Mouse (Mus musculus) gastrocnemius, postnatal 4 days (tissue): ENCODE measurements around the gene Zfp111. TPM values are rescaled to one million over a fixed set of nuclear protein-coding genes. Genes with fewer than 3 reads are reported as not detected.
A peak's percentile ranks its signal among the peaks of the same experiment; 100 is the strongest.

Experiments used
- DNase-seq, 2 experiments: peaks; one replicate each; pipeline ENCODE4 v3.0.0; 2021 to 2022; ENCODE audit warnings: low spot score in 2 of 2, mixed read lengths in 2 of 2
- long read RNA-seq, 2 experiments: library from polyadenylated mRNA; stranded (forward); transcript quantifications; one replicate each; pipeline ENCODE4 v2.0.0; 2021
- total RNA-seq, 2 experiments: library from RNA; stranded (reverse); gene quantifications; 2 replicates each; pipeline ENCODE4 v1.2.3; 2021

The Zfp111 gene
- 10 to 100 TPM in 1 of 2 experiments, 1 to 10 TPM in 1; 9.2 to 10.1 TPM for total RNA-seq
- long read RNA-seq, experiment 1, full-length matches to known transcripts = 2 of 3 reads
- long read RNA-seq, experiment 1, partial matches to known transcripts = 0 of 3 reads
- long read RNA-seq, experiment 1, other reads (novel, unspliced or antisense) = 1 of 3 reads
- long read RNA-seq, experiment 2, full-length matches to known transcripts = 5 of 5 reads
- long read RNA-seq, experiment 2, partial matches to known transcripts = 0 of 5 reads
- long read RNA-seq, experiment 2, other reads (novel, unspliced or antisense) = 0 of 5 reads

DNA sequence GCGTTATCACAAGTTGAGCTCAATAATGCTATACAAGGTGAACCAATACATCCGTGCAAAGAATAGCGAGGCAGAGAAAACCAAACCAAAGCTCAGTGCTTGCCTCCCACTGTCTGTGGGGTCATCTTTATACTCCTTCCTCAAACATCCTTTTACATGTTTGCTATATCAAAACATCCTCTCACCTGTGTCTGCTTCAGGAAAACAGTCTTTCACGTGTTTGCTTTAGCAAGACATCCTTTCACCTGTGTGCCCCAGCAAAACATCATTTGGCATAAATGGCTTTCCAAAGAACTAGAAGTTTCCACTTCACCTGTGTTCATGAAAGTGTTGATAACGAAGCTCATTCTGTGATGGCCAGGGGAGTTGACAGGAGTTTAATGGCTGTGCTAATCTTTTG is at the start of gene Zfp111:
Zfp111 (minus strand) TSS at position 101 of the 400 bp plus-strand sequence.
- no peak for DNase-seq

DNA sequence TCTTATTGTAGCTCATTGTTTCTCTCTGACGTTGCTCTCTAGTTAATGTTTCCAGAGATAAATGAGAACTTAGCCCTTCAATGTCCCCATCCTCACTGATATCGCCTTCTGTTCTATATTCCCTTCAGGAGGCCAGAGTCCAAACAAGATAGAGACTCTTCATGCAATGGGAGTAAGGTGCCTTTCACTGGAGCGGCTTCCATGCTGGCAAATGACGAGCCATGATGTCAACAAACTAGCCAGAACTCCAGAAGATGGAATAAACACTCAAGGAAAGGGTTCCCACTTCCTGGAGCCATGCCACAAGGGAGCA is 48.7 kb upstream of the Zfp111 start:
- no peak for DNase-seq

DNA sequence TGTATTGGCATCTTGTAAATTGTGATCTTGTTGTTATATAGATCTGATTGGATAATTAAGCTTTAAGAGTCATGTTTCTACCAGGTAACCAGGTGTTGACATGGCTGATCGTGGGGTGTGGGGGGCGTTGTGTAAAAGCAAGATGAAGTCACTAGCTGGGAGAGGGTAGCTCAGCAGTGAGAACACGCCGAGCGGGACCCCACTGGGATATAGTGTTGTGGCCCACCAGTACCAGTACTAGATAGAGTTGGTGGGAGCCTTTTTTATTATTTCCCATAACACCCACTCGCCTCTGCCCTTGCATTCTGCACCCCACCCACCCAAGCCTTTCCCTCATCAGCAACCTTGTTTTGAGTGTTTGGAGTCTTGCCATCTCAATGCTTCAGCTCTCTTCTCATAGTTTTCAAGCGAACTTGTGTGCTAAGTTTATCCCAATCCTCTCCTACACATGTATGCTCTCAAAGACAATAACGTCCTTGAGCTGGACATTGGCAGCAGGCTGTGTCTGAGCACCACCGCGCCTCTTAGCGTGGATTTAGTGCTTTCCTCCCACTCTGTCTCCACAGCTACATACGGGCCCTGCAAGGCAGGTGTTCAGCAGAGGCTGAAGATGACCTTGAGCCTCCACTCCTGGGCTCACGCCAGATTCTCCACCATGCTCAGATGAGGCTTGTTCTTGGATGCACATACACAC is 48.2 kb upstream of the Zfp111 start:
- DNase-seq = no peak

DNA sequence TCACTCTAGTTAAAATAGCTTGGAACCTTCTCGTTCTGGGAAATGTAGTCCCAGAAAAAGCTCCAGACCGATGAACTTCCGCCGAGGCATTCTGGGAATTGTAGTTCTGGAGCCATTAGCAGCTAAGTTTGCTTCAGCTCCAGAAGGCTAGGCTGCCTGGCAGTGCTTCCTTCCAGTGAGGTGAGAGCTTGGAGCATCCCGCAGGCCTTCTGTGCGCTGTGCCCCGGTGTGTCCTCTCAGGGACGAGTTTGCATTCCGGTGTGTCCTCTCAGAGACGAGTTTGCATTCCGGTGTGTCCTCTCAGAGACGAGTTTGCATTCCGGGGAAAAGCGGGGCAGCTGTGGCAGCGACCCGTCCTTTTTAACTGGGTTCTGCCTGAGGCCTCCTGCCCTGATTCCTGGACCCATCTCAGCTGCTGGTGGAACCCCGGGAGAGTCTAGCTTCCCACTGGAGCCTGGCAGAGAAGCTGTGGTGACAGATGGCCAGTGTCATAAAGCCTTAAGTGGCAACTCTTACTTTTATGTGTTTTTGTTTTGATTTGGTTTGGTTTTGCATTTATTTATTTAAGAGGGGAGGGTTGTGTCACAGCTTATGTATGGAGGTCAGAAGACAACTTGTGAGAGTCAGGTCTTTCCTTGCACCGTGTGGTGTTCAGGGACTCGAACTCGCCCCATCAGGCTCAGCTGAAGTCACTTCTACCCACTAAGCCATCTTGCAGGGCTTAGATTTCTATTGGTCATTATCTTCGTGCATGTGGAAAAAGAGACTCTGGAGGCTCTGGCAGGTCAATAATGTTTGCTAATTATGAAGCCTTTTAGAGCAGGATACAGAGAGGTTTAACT is 43.6 kb upstream of the Zfp111 start, which contains the start of gene Zfp108:
Zfp108 (plus strand) TSS at position 162 of the 842 bp plus-strand sequence.
- peak; percentile 36 to 79 for DNase-seq

DNA sequence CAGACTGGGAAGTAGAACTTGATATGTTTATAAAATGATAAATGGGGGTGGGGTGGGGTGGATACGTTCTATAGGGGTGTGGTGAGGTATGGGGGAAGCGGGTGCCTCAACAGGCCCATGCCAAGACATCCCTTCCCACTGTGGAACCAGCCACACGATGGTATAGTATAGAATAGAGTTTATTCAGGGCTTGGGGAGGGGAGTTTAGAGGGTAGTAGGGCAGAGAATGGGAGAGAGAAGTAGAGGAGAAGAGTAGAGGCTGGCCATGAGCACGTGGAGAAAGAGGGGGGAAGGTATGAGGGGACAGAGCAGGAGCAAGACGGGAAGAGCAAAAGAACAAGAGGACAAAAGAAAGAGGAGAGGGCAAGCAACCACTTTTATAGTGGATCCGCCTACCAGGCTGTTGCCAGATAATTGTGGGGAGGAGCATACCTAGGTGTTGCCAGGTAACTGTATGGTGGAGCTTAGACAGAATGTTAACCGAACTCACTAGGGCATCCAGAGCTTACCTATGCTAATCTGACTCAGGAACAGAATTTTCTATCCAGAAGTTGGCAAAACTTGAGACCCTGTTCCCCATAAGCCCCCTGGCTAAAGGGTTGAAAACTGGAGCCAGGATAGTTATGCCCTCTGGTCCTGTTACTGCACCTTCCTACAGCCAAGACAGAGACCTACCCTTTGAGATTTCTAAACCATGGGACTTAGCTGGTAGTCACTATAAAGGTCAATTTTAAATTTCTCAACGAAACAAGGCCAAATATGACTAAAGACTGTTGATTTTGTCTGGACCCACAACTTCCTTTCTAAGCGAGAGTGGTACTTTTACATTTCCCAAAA is 42.8 kb upstream of the Zfp111 start:
- no peak for DNase-seq

DNA sequence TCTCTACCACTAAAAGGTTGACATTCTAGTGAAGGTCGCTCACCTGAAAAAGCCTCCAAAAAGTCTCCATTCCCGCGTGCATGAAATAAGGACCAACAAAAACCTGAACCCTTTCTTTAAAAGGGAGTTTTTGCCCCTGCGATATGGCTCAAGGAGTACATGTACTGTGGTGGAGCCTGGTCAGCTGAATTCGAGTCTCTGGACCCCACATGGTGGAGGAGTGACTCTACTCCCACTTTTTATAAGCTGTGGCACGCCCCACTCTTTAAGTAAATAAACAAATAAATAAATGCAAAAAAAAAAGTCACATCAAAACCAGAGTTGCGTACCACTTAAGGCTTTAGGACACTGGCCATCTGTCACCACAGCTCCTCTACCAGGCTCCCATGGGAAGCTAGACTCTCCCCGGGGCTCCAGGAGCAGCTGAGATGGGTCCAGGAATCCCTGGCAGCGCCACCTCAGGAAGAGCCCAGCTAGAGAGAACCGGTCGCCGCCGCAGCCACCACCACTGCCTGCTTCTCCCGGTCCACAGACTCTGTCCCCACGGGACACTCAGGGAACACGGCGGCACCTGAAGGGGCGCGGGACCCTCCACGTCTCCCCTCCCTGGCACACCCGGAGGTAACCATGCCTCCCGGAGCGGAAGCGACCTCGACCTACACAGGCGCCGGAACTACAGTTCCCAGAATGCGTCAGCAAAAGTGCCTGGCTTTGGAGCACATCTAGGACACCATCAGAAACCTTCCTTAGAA is 26.0 kb upstream of the Zfp111 start, which contains the start of gene Zfp109:
Zfp109 (minus strand) TSS at position 521 of the 752 bp plus-strand sequence.
- DNase-seq = peak in 1 of 2 experiments; percentile 38

DNA sequence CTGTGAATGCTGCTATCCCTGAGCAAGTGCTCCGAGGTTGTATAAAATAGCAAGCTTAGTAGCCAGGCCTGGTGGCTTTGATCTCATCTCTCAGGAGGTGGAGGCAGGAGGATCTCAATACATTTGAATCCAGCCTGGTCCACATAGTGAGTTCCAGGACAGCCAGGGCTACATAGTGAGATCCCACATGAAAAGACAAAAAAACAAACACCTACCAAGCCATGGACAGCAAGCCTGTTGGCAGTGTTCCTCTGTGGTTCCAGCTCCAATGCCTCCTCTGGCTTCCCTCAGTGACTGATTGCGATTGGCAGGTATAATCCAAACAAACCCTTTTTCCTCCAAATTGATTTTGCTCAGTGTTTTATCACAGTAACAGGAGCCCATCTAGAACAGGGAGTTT is 947 bp downstream of the Zfp111 start:
- DNase-seq = no peak

DNA sequence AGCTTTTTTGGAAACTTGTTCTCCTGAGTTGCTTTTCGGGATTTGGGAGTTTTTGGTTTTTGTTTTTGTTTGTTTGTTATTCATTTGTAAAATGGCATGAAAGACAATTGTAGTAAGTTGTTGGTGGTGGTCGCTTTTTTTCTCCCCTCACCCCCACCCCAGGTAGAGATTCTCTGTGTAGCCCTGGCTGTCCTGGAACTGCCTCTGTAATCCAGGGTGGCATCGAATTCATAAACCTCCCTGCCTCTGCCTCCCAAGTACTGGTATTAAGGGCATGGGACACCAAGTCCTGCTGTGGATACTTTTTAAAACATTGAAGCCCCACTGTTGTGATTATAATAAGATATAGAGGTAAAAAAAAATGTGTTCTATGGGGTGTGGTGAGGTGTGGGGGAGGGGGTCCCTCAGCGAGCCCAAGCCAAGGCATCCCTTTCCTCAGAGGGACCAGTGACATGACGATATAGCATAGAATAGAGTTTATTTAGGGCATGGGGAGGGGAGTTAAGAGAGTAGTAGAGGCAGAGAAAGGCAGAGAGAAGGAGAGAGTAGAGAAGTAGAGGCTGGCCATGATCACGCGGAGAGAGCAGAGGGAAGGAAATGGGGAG is 2.9 kb downstream of the Zfp111 start:
- no peak for DNase-seq

DNA sequence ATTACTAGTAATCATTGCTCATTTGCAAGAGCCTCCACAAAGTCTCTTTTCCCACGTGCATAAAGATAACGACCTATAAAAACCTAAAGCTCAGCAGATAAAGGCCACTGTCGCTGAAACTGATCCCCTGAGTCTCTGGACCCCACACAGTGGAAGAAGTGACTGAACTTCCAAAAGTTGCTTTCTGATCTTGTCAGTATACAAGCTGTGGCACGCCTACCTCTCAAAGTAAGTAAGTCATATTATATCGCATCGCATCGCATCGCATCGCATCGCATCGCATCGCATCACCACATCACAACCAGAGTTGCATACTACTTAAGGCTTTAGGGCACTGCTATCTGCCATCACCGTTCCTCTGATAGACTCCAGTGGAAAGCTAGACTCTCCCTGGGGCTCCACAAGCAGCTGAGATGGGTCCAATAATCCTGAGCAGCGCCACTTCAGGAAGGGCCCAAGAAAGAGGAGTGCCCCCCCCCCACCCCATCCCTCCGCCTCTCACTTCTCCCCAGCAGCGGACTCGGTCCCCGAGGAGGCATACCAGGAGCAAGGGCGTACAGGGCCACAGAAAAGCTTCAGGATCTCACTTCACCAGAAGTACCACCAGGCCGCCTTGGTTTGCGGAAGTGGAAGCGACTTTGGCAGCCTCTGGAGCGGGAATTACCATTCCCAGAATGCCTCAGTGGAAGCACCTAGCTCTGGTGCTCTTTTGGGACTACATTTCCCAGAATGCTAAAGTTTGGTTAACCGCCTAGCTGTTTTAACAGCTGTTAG is 3.6 kb downstream of the Zfp111 start:
- DNase-seq = peak; percentile 27 to 67

DNA sequence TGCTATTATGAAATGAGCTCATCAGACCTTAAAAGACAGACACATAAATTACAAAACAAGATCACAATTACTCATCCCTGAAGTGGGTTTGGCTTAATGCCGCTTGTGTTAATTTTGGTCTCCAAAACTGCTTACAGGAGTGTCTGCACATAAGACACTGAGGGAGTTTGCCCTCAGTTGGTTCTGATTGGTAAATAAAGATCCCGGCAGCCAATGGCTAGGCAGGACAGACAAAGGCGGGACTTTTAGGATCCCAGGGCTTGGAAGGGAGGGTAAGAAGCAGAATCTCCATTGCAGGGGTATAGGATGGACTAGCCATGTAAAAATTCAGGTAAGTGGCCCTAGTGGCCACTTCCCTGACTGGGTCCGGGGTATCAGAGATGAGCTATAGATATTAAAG is 14.3 kb downstream of the Zfp111 start:
- no peak for DNase-seq

DNA sequence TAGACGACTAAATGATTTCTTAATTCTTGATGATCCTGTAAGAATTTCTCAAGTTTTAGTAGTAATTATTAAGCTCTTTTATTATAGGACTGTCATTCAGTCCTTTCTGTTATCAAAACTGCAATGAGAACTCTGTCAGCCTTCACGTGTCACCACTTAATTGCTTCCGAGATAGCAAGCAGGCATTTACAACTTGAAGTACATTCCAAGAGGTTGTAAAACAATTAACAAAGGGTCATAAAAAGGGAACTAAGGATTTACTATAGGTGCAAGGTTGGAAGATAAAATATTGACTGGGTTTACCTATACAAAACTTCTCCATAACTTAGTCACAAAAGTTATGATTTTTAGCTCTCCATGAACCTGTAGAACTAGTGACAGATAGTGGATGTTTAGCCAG is 18.1 kb downstream of the Zfp111 start:
- no peak for DNase-seq

DNA sequence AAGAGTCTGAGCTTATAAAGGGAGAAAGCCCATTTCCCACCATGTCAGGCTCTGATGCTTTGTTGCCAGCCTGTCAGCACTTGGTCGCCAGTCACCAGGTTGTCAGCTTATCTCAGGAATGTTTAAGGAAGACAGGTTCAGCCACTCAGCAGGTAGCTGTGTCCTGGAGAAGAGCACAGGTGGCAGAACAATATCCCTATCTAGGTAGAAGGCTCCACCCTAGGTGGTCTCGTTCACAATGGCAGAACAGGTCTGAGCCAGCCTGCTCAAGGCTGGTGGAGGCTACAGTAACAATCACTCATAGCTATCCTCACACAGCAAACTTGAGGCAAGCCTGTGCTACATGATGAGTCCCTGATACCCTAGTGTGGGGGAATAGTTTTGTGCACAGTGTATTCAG is 19.9 kb downstream of the Zfp111 start:
- DNase-seq = no peak

DNA sequence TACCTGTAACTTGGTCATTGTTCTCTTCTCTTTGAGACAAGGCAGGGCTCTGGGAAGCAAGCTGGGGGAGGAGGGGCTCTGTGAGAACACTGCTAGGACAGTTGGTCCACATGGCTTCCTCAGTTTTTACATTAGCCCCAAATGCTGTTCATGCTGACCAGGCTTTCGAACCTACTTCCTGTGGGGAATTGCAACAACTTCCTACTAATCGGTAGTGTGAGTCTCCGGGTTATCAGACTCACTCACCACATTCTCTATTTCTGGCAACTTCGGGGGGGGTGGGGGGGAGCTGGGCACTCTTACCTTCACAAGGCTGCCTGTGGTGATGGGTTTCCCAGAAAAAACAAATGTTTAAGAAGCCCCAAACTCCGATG is 21.7 kb downstream of the Zfp111 start:
- DNase-seq = no peak

DNA sequence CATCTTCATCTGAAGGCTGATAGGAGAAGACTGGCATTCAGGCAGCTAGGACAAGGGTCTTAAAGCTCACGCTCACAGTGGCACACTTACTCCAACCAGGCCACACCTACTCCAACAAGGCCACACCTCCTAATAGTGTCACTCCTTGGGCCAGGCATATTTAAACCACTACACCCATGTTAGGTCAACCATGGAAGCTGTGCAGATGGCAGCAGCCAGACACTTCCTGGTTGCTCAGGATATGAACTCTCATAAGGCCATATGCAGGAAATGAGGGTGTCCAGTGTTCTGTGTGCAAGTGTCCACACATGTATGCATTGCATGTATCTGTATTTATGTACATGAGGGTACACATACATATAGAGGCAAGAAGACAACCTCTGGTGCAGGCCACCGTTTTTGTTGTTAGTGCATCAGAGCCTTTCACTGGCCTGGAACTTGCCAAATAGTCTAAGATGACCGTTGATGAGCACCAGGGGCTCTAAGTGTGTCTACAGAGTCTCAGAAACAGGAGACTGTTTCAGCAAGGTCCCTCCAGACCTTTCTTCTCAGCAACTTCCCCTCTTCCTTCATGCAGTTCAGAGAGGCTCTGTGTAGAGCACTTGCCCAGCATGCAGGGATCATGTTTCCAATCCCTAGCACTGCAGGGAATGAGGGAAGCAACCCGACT is 22.2 kb downstream of the Zfp111 start:
- peak in 1 of 2 experiments; percentile 3 for DNase-seq

DNA sequence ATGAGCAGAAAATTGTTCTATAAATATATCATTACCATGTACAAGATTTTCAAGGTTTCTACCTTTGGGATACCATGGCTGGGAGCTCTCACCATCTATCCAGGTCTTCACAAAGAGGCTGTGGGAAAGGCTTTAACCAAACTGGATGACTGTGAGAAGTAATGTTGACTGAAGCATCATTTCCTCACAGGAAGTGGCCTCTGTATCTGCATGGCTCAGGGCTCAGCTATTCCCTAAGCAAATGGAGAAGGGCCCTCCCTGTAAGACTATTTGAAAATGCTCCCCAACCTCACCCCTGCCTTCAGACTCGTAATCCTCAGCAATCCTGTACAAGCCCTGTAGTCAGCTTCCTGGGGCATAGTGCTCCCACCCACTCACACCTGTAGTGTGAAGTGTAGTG is 23.6 kb downstream of the Zfp111 start:
- peak in 1 of 2 experiments; percentile 3 for DNase-seq

DNA sequence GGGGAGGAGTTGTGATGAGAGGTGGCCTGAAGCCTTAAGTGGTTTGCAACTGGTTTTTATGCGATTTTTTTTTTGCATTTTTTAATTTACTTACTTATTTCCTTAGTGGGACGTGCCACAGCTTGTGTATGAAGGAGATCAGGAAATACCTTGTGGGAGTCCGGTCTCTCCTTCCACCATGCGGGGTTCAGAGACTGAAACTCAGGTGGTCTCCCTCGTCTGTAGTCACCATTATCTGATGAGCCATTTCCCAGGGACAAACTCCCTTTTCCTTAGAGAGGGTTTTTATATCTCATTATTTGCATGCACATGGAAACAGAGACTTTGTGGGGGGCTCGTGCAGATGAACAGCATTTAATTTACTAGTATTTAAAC is 35.9 kb downstream of the Zfp111 start:
- no peak for DNase-seq

DNA sequence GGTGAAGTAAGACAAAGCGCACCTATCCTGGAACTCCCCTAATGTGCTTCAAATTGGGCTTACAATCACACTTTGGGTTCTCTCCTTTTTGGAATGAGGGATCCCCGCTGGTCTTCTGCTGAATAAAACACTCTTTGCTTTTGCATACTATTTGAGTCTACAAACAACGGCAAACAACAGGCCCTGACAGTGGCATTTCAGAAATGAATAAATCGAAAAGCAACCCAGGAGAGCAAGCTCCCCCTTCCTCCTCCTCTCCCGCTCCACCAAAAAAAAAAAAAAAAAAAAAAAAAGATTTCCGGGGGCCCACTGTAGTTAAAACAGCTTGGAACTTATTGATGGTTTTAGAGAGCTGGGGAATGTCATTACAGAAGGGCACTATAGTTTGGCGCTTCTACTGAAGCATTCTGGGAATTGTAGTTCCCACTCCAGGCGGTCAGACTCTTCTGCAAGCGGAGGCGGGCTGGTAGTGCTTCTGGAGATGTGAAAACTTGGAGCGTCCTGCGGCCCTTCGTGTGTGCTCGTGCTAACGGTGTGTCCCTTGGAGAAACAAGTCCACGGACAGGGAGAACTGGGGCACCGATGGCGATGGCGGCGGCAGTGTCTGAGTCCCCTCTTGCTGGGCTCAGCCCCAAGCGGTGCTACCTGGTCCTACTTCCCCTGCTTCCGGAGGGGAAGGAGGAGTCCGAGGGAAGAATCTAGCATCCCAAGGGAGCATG is 36.5 kb downstream of the Zfp111 start, which contains the start of gene Zfp114:
Zfp114 (plus strand) TSS at position 443 of the 719 bp plus-strand sequence.
- peak; percentile 32 to 63 for DNase-seq

DNA sequence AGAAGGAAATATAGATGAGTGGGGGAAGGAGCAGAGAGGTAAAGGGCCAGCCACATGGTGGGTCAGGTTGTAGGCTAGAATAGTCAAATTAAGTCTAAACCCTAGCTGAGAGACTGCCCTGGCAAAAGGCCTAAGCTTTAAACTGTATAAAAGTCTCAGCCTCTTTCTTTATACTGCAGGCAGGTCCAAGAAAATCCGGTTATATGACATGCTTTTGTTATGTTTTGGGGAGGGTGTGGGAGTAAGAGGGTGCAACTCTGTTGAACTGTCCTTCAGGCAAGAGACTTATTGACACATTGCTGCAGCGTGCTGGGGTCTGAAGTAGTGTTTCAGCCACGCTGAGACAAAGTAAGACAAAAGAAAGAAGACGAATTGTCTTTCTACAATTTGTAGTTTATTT is 39.1 kb downstream of the Zfp111 start:
- no peak for DNase-seq
